Mouse (Mus musculus) MEL (cell line): ENCODE results near the gene Gcdh. TPM values are rescaled to one million over a fixed set of nuclear protein-coding genes. Genes with fewer than 3 reads are reported as not detected.

Source experiments
- DNase-seq: peaks from one replicate; pipeline ENCODE4 v3.0.0; 2011; ENCODE audit warnings: low read depth, low spot score
- H3K27ac ChIP-seq: 2 replicates; pipeline ENCODE4 v1.5.1; 2012; ENCODE audit warnings: low read depth, mild to moderate bottlenecking, control low read depth, low read length, moderate library complexity; ENCODE audit not compliant: control insufficient read depth
- H3K27me3 ChIP-seq, 2 experiments: fragments of 150-350 bp in 1 of 2; sonication (generic) in 1 of 2; 2 replicates each; pipeline ENCODE4 v1.6.1; 2012; ENCODE audit warnings: low read length in 2 of 2, mild to moderate bottlenecking in 2 of 2, improper control_type of control experiment in 1 of 2, moderate library complexity in 1 of 2; ENCODE audit not compliant: insufficient read depth in 2 of 2, control insufficient read depth in 1 of 2
- H3K36me3 ChIP-seq, 2 experiments: 2 replicates each; pipeline ENCODE4 v1.6.1; 2012 to 2014; ENCODE audit warnings: low read length in 2 of 2, improper control_type of control experiment in 1 of 2, inconsistent platforms in 1 of 2, mild to moderate bottlenecking in 1 of 2; ENCODE audit not compliant: insufficient read depth in 2 of 2, control insufficient read depth in 1 of 2
- H3K4me1 ChIP-seq, 2 experiments: fragments of 150-350 bp in 1 of 2; sonication (generic) in 1 of 2; 2 replicates each; pipeline ENCODE4 v1.6.1; 2012; ENCODE audit warnings: low read length in 2 of 2, improper control_type of control experiment in 1 of 2, mild to moderate bottlenecking in 1 of 2; ENCODE audit not compliant: insufficient read depth in 2 of 2, control insufficient read depth in 1 of 2
- H3K4me3 ChIP-seq, 2 experiments: fragments of 150-350 bp in 1 of 2; sonication (generic) in 1 of 2; 2 replicates each; pipeline ENCODE4 v1.5.1; 2012; ENCODE audit warnings: low read depth in 2 of 2, low read length in 2 of 2, mild to moderate bottlenecking in 2 of 2, moderate library complexity in 2 of 2, control low read depth in 1 of 2, improper control_type of control experiment in 1 of 2; ENCODE audit not compliant: control insufficient read depth in 1 of 2, insufficient read depth in 1 of 2
- H3K79me2 ChIP-seq: 2 replicates; pipeline ENCODE4 v1.6.1; 2012; ENCODE audit warnings: mild to moderate bottlenecking, low read length, moderate library complexity; ENCODE audit not compliant: control insufficient read depth, poor library complexity, insufficient read depth
- H3K9ac ChIP-seq: 2 replicates; pipeline ENCODE4 v1.6.1; 2012; ENCODE audit warnings: low read depth, mild to moderate bottlenecking, control low read depth, low read length, moderate library complexity; ENCODE audit not compliant: control insufficient read depth, poor library complexity, severe bottlenecking
- H3K9me3 ChIP-seq: fragments of 150-350 bp; sonication (generic); replicated peaks from 2 replicates; pipeline ENCODE4 v1.6.1; 2012; ENCODE audit warnings: mild to moderate bottlenecking, low read length, improper control_type of control experiment, moderate library complexity; ENCODE audit not compliant: insufficient read depth
- BHLHE40 ChIP-seq: IDR thresholded peaks from 2 replicates; pipeline ENCODE4 v1.6.1; 2012; ENCODE audit warnings: low read depth, mild to moderate bottlenecking, inconsistent platforms, low read length, improper control_type of control experiment, borderline replicate concordance
- CHD1 ChIP-seq: IDR thresholded peaks from 2 replicates; pipeline ENCODE4 v1.6.1; 2012; ENCODE audit warnings: low read depth, mild to moderate bottlenecking, inconsistent platforms, low read length, improper control_type of control experiment
- CHD2 ChIP-seq: IDR thresholded peaks from 2 replicates; pipeline ENCODE4 v1.6.1; 2011; ENCODE audit warnings: low read length, improper control_type of control experiment
- E2F4 ChIP-seq: IDR thresholded peaks from 2 replicates; pipeline ENCODE4 v1.6.1; 2011; ENCODE audit warnings: low read depth, low read length, improper control_type of control experiment, borderline replicate concordance
- EP300 ChIP-seq, 2 experiments: IDR thresholded peaks; 2 replicates each; pipeline ENCODE4 v1.6.1; 2011; ENCODE audit warnings: improper control_type of control experiment in 2 of 2, low read length in 2 of 2, low read depth in 1 of 2, mild to moderate bottlenecking in 1 of 2
- ETS1 ChIP-seq: IDR thresholded peaks from 2 replicates; pipeline ENCODE4 v1.6.1; 2012; ENCODE audit warnings: low read depth, mild to moderate bottlenecking, inconsistent platforms, low read length, improper control_type of control experiment, moderate library complexity
- GABPA ChIP-seq: IDR thresholded peaks from 2 replicates; pipeline ENCODE4 v1.6.1; 2012; ENCODE audit warnings: low read depth, mild to moderate bottlenecking, inconsistent platforms, low read length, improper control_type of control experiment, moderate library complexity
- GATA1 ChIP-seq: IDR thresholded peaks from 2 replicates; pipeline ENCODE4 v1.6.1; 2011; ENCODE audit warnings: low read depth, low read length, improper control_type of control experiment
- HCFC1 ChIP-seq: IDR thresholded peaks from 2 replicates; pipeline ENCODE4 v1.6.1; 2012; ENCODE audit warnings: low read depth, mild to moderate bottlenecking, inconsistent platforms, low read length, improper control_type of control experiment, moderate library complexity
- JUND ChIP-seq: IDR thresholded peaks from 2 replicates; pipeline ENCODE4 v1.6.1; 2011; ENCODE audit warnings: low read depth, mild to moderate bottlenecking, improper control_type of control experiment, low read length
- MAX ChIP-seq: IDR thresholded peaks from 2 replicates; pipeline ENCODE4 v1.6.1; 2011; ENCODE audit warnings: low read length, improper control_type of control experiment
- MAZ ChIP-seq: IDR thresholded peaks from 2 replicates; pipeline ENCODE4 v1.6.1; 2012; ENCODE audit warnings: low read depth, mild to moderate bottlenecking, inconsistent platforms, low read length, improper control_type of control experiment
- MEF2A ChIP-seq: IDR thresholded peaks from 2 replicates; pipeline ENCODE4 v1.6.1; 2014; ENCODE audit warnings: low read depth, mild to moderate bottlenecking, inconsistent platforms, low read length, improper control_type of control experiment; ENCODE audit not compliant: poor library complexity, insufficient replicate concordance, severe bottlenecking; ENCODE audit errors: extremely low read depth
- MXI1 ChIP-seq: IDR thresholded peaks from 2 replicates; pipeline ENCODE4 v1.6.1; 2011; ENCODE audit warnings: mild to moderate bottlenecking, low read depth, low read length, improper control_type of control experiment
- MYB ChIP-seq: IDR thresholded peaks from 2 replicates; pipeline ENCODE4 v1.6.1; 2011; ENCODE audit warnings: mild to moderate bottlenecking, low read depth, low read length, improper control_type of control experiment
- NELFE ChIP-seq: IDR thresholded peaks from 2 replicates; pipeline ENCODE4 v1.6.1; 2011; ENCODE audit warnings: low read depth, low read length, improper control_type of control experiment
- NRF1 ChIP-seq: IDR thresholded peaks from 2 replicates; pipeline ENCODE4 v1.6.1; 2014; ENCODE audit warnings: low read depth, mild to moderate bottlenecking, inconsistent platforms, low read length, improper control_type of control experiment, moderate library complexity; ENCODE audit not compliant: poor library complexity, insufficient read depth, severe bottlenecking
- POLR2A ChIP-seq, 2 experiments: IDR thresholded peaks; 2 replicates each; pipeline ENCODE4 v1.6.1; 2011 to 2012; ENCODE audit warnings: low read length in 2 of 2, mild to moderate bottlenecking in 2 of 2, control low read depth in 1 of 2, improper control_type of control experiment in 1 of 2, low read depth in 1 of 2, moderate library complexity in 1 of 2; ENCODE audit not compliant: control insufficient read depth in 1 of 2, insufficient read depth in 1 of 2, poor library complexity in 1 of 2
- POLR2AphosphoS2 ChIP-seq: IDR thresholded peaks from 2 replicates; pipeline ENCODE4 v1.6.1; 2011; ENCODE audit warnings: low read length, improper control_type of control experiment
- POLR2AphosphoS5 ChIP-seq: IDR thresholded peaks from 2 replicates; pipeline ENCODE4 v1.6.1; 2012; ENCODE audit warnings: low read depth, borderline replicate concordance, mild to moderate bottlenecking, inconsistent platforms, low read length, moderate library complexity, mixed read lengths
- RAD21 ChIP-seq: IDR thresholded peaks from 2 replicates; pipeline ENCODE4 v1.6.1; 2011; ENCODE audit warnings: mild to moderate bottlenecking, low read depth, low read length, improper control_type of control experiment
- SIN3A ChIP-seq: IDR thresholded peaks from 2 replicates; pipeline ENCODE4 v1.6.1; 2012; ENCODE audit warnings: low read length, improper control_type of control experiment, inconsistent platforms
- SMC3 ChIP-seq: IDR thresholded peaks from 2 replicates; pipeline ENCODE4 v1.6.1; 2011; ENCODE audit warnings: low read depth, low read length, improper control_type of control experiment
- TCF12 ChIP-seq: IDR thresholded peaks from 2 replicates; pipeline ENCODE4 v1.6.1; 2014; ENCODE audit warnings: low read depth, mild to moderate bottlenecking, inconsistent platforms, low read length, improper control_type of control experiment, moderate library complexity
- USF1 ChIP-seq: IDR thresholded peaks from 2 replicates; pipeline ENCODE4 v1.6.1; 2014; ENCODE audit warnings: low read depth, mild to moderate bottlenecking, inconsistent platforms, low read length, improper control_type of control experiment, moderate library complexity
- USF2 ChIP-seq, 2 experiments: IDR thresholded peaks; 2 replicates each; pipeline ENCODE4 v1.6.1; 2011 to 2012; ENCODE audit warnings: improper control_type of control experiment in 2 of 2, low read length in 2 of 2, borderline replicate concordance in 1 of 2, inconsistent platforms in 1 of 2, low read depth in 1 of 2, mild to moderate bottlenecking in 1 of 2; ENCODE audit not compliant: insufficient read depth in 1 of 2
- ZC3H11A ChIP-seq: IDR thresholded peaks from 2 replicates; pipeline ENCODE4 v1.6.1; 2012; ENCODE audit warnings: low read depth, mild to moderate bottlenecking, inconsistent platforms, low read length, improper control_type of control experiment
- ZKSCAN1 ChIP-seq: IDR thresholded peaks from 2 replicates; pipeline ENCODE4 v1.6.1; 2012; ENCODE audit warnings: low read depth, mild to moderate bottlenecking, inconsistent platforms, low read length, improper control_type of control experiment, moderate library complexity
- ZNF384 ChIP-seq: IDR thresholded peaks from 2 replicates; pipeline ENCODE4 v1.6.1; 2012; ENCODE audit warnings: low read depth, mild to moderate bottlenecking, inconsistent platforms, low read length, improper control_type of control experiment
- polyA plus RNA-seq, 2 experiments: library from polyadenylated mRNA; stranded (reverse) in 1 of 2; unstranded in 1 of 2; fragments of >175 nt in 1 of 2; fragments of >200 nt in 1 of 2; gene quantifications; 2 replicates each; pipeline versions ENCODE4 v1.2.1 to v1.2.4; 2012; ENCODE audit warnings: low replicate concordance in 2 of 2, low read depth in 1 of 2; ENCODE audit not compliant: insufficient read length in 2 of 2, insufficient read depth in 1 of 2, missing spikeins in 1 of 2
- total RNA-seq: library from RNA; depleted of rRNA; stranded (reverse); fragments of 300-350 nt; gene quantifications from 2 replicates; pipeline ENCODE4 v1.2.3, GENCODE M21; 2012

Gene Gcdh
- total and polyA plus RNA-seq, 3 experiments = 10.7 to 17.3 TPM; not detected in 1

GRCm38 (mm10) chr8:84904351-84904750, 10.6 kb upstream of the Gcdh start:
- no peak for TF ChIP-seq GABPA
- TF ChIP-seq MXI1 = no peak
- TF ChIP-seq ZNF384 = no peak
- no peak for TF ChIP-seq MAX
- TF ChIP-seq CHD1 = no peak
- no peak for TF ChIP-seq BHLHE40
- no peak for TF ChIP-seq JUND
- TF ChIP-seq NELFE = no peak
- no peak for TF ChIP-seq USF2 (IDR thresholded peaks at IDR 0.05; ENCODE audit: borderline replicate concordance in 1 of 2, insufficient read depth in 1 of 2, low read depth in 1 of 2, low read length in 2 of 2)
- TF ChIP-seq HCFC1 = no peak
- TF ChIP-seq RAD21 = no peak
- no peak for TF ChIP-seq ZC3H11A
- TF ChIP-seq ZKSCAN1 = no peak
- no peak overlapping the region for H3K27ac ChIP-seq
- no peak overlapping the region for H3K4me3 ChIP-seq
- H3K9me3 ChIP-seq = no peaks in the 10 kb centered on the region
- peaks cover 35% of the 10 kb centered on the region for H3K79me2 ChIP-seq
- H3K4me1 ChIP-seq = peaks cover 11 to 32% of the 10 kb centered on the region in 2 experiments
- DNase-seq = no peak
- H3K27me3 ChIP-seq = no peaks in the 10 kb centered on the region
- peak overlapping the region; percentile 2; the same call in 1 of the 2 replicates for H3K9ac ChIP-seq
- peaks cover 9 to 26% of the 10 kb centered on the region in 2 experiments; a peak in 3 of 4 replicates for H3K36me3 ChIP-seq

- Histone ChIP-seq H3K27ac (peak overlapping the region; percentile 97), H3K36me3 (peaks cover 9 to 26% of the 10 kb centered on the region in 2 experiments; a peak in 3 of 4 replicates), H3K79me2 (peaks cover 27% of the 10 kb centered on the region), H3K27me3 (no peaks in the 10 kb centered on the region), H3K4me1 (peaks cover 11 to 35% of the 10 kb centered on the region in 2 experiments), H3K9me3 (no peaks in the 10 kb centered on the region), H3K4me3 (peak overlapping the region; percentile 86 to 91), H3K9ac (peak overlapping the region; percentile 97)
- peak; percentile 89 for DNase-seq
- TF ChIP-seq GABPA (no peak), MXI1 (no peak; the same call in 1 of the 2 replicates), USF1 (no peak), NRF1 (peak; percentile 68), NELFE (peak; percentile 32; the same call in 1 of the 2 replicates), MAX (no peak), POLR2AphosphoS5 (no peak), ETS1 (no peak), E2F4 (no peak), SMC3 (peak; percentile 40), BHLHE40 (no peak), POLR2AphosphoS2 (peak; percentile 53), USF2 (IDR thresholded peaks at IDR 0.05; ENCODE audit: borderline replicate concordance in 1 of 2, insufficient read depth in 1 of 2, low read depth in 1 of 2, low read length in 2 of 2) (no peak), GATA1 (no peak), MAZ (peak; percentile 66; the same call in 1 of the 2 replicates), CHD1 (peak; percentile 89; the same call in 1 of the 2 replicates), MEF2A (no peak), TCF12 (peak; percentile 13; the same call in 1 of the 2 replicates), SIN3A (peak; percentile 45; the same call in 1 of the 2 replicates), CHD2 (no peak), EP300 (IDR thresholded peaks at IDR 0.05; ENCODE audit: low read depth in 1 of 2, low read length in 2 of 2) (no peak; a peak in 1 of 4 replicates), MYB (no peak), ZKSCAN1 (no peak), POLR2A (IDR thresholded peaks at IDR 0.05; ENCODE audit: control insufficient read depth in 1 of 2, insufficient read depth in 1 of 2, low read depth in 1 of 2, low read length in 2 of 2, poor library complexity in 1 of 2) (peak; percentile 41 to 53; a peak in 2 of 4 replicates)
These were observed 9.4 kb upstream of the Gcdh start for GRCm38 (mm10) chr8:84902920-84903661.
